Mouse (Mus musculus): ENCODE measurements around the gene Emsy. TPM values are rescaled to one million over a fixed set of nuclear protein-coding genes. Genes with fewer than 3 reads are reported as not detected.
A peak's percentile ranks its signal among the peaks of the same experiment; 100 is the strongest.

Emsy gene
- total and polyA plus RNA-seq, 3 experiments: 12.3 to 25.2 (median 14.6) TPM

DNA sequence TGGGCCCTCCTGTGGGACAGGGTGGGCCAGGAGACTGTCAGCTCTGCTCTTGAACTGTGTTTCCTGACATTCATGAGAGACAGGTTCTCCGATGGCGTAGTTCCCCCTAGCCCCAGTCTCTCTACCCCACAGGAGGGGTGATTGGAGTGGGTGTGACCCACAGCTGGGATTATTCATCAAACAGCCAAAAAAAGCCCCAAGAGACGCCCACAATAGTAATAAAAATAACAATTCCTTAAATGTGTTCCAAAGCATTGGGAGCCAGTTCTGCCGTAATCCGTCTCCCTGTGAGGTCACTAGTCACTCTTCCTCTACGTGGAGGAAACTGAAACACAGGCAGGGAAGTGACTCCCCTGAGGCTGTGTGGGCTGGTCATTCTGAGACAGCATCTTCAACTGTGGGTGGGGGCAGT lies 113.8 kb downstream of the Emsy start:
- Histone ChIP-seq H3K4me3 (replicated peaks in 1 of 3; ENCODE audit: low read depth in 2 of 3, low read length in 2 of 3, poor library complexity in 1 of 3) (no peak overlapping the region), H3K4me2 (ENCODE audit: insufficient read depth, low read depth, poor library complexity, severe bottlenecking) (no peak overlapping the region), H3K4me1 (ENCODE audit: control insufficient read depth in 1 of 2, insufficient read depth in 2 of 2) (peaks cover 0 to 5% of the 10 kb centered on the region in 2 experiments; a peak in 1 of 4 replicates), H3K9me3 (replicated peaks; ENCODE audit: low read length) (no peaks in the 10 kb centered on the region), H3K27me3 (replicated peaks) (peaks cover 4% of the 10 kb centered on the region), H3K27ac (ENCODE audit: insufficient read depth, low read depth) (no peak overlapping the region), H3K36me3 (replicated peaks in 1 of 2; ENCODE audit: control insufficient read depth in 1 of 2, insufficient read depth in 1 of 2, low read length in 1 of 2) (no peaks in the 10 kb centered on the region), H3K9ac (ENCODE audit: insufficient read depth, low read depth) (no peak overlapping the region), H3K79me2 (replicated peaks; ENCODE audit: control insufficient read depth, extremely low read depth, insufficient read depth, poor library complexity, severe bottlenecking) (no peaks in the 10 kb centered on the region)
- in situ Hi-C loops (cut with MboI; ENCODE audit: low pct_ligation_motif_present, low pct_unique_long_range_greater_than_20kb, low sequenced_read_pairs) (no loop called here), dilution Hi-C loops (cut with MboI; ENCODE audit: extremely low pct_ligation_motif_present, extremely low pct_unique_long_range_greater_than_20kb, low sequenced_read_pairs) (no loop called here)
- TF ChIP-seq MEF2A (IDR thresholded peaks at IDR 0.05; ENCODE audit: borderline replicate concordance, low read depth, low read length) (no peak), IRF4 (IDR thresholded peaks at IDR 0.05; ENCODE audit: low read depth, low read length) (peak; percentile 52; the same call in 1 of the 2 replicates)
- no peak for DNase-seq (ENCODE audit: extremely low read depth)

DNA sequence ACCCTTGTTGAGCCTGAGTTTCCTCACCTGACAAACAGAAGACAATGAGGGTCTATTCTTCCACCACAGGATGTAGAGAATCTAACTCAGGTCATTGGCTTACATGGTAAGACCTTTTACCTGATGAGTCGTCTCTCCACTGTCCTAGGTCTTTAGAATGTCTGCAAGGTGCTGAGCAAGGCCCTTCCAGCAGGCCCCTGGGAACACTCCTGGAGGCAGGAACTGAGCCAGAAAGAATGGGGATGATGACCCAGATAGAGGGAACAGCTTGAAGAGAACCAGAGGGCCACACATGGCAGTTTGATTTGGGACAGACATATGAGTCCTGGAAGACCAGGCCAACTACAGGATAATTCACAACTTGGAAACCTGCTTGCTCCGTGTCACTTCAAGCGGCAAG lies 114.3 kb downstream of the Emsy start:
- in situ Hi-C loops (cut with MboI; ENCODE audit: low pct_ligation_motif_present, low pct_unique_long_range_greater_than_20kb, low sequenced_read_pairs) (no loop called here), dilution Hi-C loops (cut with MboI; ENCODE audit: extremely low pct_ligation_motif_present, extremely low pct_unique_long_range_greater_than_20kb, low sequenced_read_pairs) (no loop called here)
- Histone ChIP-seq H3K9me3 (replicated peaks; ENCODE audit: low read length) (no peaks in the 10 kb centered on the region), H3K36me3 (replicated peaks in 1 of 2; ENCODE audit: control insufficient read depth in 1 of 2, insufficient read depth in 1 of 2, low read length in 1 of 2) (no peaks in the 10 kb centered on the region), H3K9ac (ENCODE audit: insufficient read depth, low read depth) (no peak overlapping the region), H3K27ac (ENCODE audit: insufficient read depth, low read depth) (no peak overlapping the region), H3K4me2 (ENCODE audit: insufficient read depth, low read depth, poor library complexity, severe bottlenecking) (no peak overlapping the region), H3K4me3 (replicated peaks in 1 of 3; ENCODE audit: low read depth in 2 of 3, low read length in 2 of 3, poor library complexity in 1 of 3) (no peak overlapping the region), H3K27me3 (replicated peaks) (peaks cover 4% of the 10 kb centered on the region), H3K79me2 (replicated peaks; ENCODE audit: control insufficient read depth, extremely low read depth, insufficient read depth, poor library complexity, severe bottlenecking) (no peaks in the 10 kb centered on the region), H3K4me1 (ENCODE audit: control insufficient read depth in 1 of 2, insufficient read depth in 2 of 2) (peaks cover 0 to 7% of the 10 kb centered on the region in 2 experiments; a peak in 3 of 4 replicates)
- DNase-seq (ENCODE audit: extremely low read depth): no peak
- no peak for TF ChIP-seq RAD21 (IDR thresholded peaks at IDR 0.05; ENCODE audit: low read depth, low read length)
- no peak for TF ChIP-seq EP300 (IDR thresholded peaks at IDR 0.05; ENCODE audit: low read length)
- TF ChIP-seq TBP (conservative IDR thresholded peaks at IDR 0.05; ENCODE audit: low read depth, low read length): no peak
- TF ChIP-seq NELFE (IDR thresholded peaks at IDR 0.05; ENCODE audit: low read depth, low read length): no peak
- TF ChIP-seq CTCF (conservative IDR thresholded peaks at IDR 0.05 in 1 of 2, IDR thresholded peaks at IDR 0.05 in 1 of 2; ENCODE audit: low read depth in 2 of 2, low read length in 2 of 2): no peak
- no peak for TF ChIP-seq MXI1 (IDR thresholded peaks at IDR 0.05; ENCODE audit: low read depth, low read length)
- TF ChIP-seq USF1 (IDR thresholded peaks at IDR 0.05; ENCODE audit: low read depth, low read length): no peak
- no peak for TF ChIP-seq NRF1 (IDR thresholded peaks at IDR 0.05; ENCODE audit: low read depth, low read length)
- TF ChIP-seq UBTF (IDR thresholded peaks at IDR 0.05; ENCODE audit: low read depth, low read length): no peak
- no peak for TF ChIP-seq ZC3H11A (IDR thresholded peaks at IDR 0.05; ENCODE audit: low read depth, low read length)
- no peak for TF ChIP-seq SMC3 (IDR thresholded peaks at IDR 0.05; ENCODE audit: low read depth, low read length)

DNA sequence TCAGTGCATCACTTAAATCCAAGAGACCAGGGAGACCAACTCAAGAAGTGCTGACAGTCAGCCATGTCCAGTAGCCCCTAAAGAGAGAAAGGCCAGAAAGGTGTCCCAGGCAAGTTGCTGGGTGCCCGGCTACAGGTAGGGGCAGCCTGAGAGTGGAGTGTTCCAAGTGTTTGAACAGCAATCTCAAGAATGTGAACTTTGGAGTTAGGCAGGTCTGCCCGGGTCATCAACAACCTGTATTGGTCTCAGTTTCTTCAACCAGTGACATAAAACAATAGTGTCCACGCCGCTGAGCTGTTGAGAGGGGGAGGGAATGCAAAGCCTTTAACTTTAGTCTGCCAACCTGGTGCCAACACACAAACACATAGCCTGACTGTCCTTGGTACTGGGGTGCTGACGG lies 115.0 kb downstream of the Emsy start:
- Histone ChIP-seq H3K4me3 (replicated peaks in 1 of 3; ENCODE audit: low read depth in 2 of 3, low read length in 2 of 3, poor library complexity in 1 of 3) (no peak overlapping the region), H3K79me2 (replicated peaks; ENCODE audit: control insufficient read depth, extremely low read depth, insufficient read depth, poor library complexity, severe bottlenecking) (no peaks in the 10 kb centered on the region), H3K27me3 (replicated peaks) (peaks cover 4% of the 10 kb centered on the region), H3K36me3 (replicated peaks in 1 of 2; ENCODE audit: control insufficient read depth in 1 of 2, insufficient read depth in 1 of 2, low read length in 1 of 2) (no peaks in the 10 kb centered on the region), H3K27ac (ENCODE audit: insufficient read depth, low read depth) (no peak overlapping the region), H3K4me1 (ENCODE audit: control insufficient read depth in 1 of 2, insufficient read depth in 2 of 2) (peaks cover 3 to 14% of the 10 kb centered on the region in 2 experiments; a peak in 3 of 4 replicates), H3K4me2 (ENCODE audit: insufficient read depth, low read depth, poor library complexity, severe bottlenecking) (no peak overlapping the region), H3K9me3 (replicated peaks; ENCODE audit: low read length) (no peaks in the 10 kb centered on the region), H3K9ac (ENCODE audit: insufficient read depth, low read depth) (no peak overlapping the region)
- in situ Hi-C loops (cut with MboI; ENCODE audit: low pct_ligation_motif_present, low pct_unique_long_range_greater_than_20kb, low sequenced_read_pairs): no loop called here
- TF ChIP-seq E2F4 (IDR thresholded peaks at IDR 0.05; ENCODE audit: insufficient replicate concordance, low read depth, low read length) (no peak), MEF2A (IDR thresholded peaks at IDR 0.05; ENCODE audit: borderline replicate concordance, low read depth, low read length) (no peak), MAX (IDR thresholded peaks at IDR 0.05; ENCODE audit: low read length) (no peak), NELFE (IDR thresholded peaks at IDR 0.05; ENCODE audit: low read depth, low read length) (no peak), MAZ (IDR thresholded peaks at IDR 0.05; ENCODE audit: low read depth, low read length) (no peak), RCOR1 (conservative IDR thresholded peaks at IDR 0.05; ENCODE audit: low read depth, low read length) (no peak), ZNF384 (IDR thresholded peaks at IDR 0.05; ENCODE audit: low read depth, low read length) (no peak), MYC (IDR thresholded peaks at IDR 0.05; ENCODE audit: low read depth, low read length) (no peak), USF1 (IDR thresholded peaks at IDR 0.05; ENCODE audit: low read depth, low read length) (no peak), ZMIZ1 (IDR thresholded peaks at IDR 0.05; ENCODE audit: low read depth, low read length) (no peak), KAT2A (IDR thresholded peaks at IDR 0.05; ENCODE audit: insufficient replicate concordance, low read length) (no peak), UBTF (IDR thresholded peaks at IDR 0.05; ENCODE audit: low read depth, low read length) (no peak), IRF4 (IDR thresholded peaks at IDR 0.05; ENCODE audit: low read depth, low read length) (no peak), MXI1 (IDR thresholded peaks at IDR 0.05; ENCODE audit: low read depth, low read length) (no peak), TBP (conservative IDR thresholded peaks at IDR 0.05; ENCODE audit: low read depth, low read length) (no peak), SMC3 (IDR thresholded peaks at IDR 0.05; ENCODE audit: low read depth, low read length) (no peak), POLR2A (IDR thresholded peaks at IDR 0.05; ENCODE audit: low read depth, low read length) (no peak)
- DNase-seq (ENCODE audit: extremely low read depth): no peak
- dilution Hi-C loops (cut with MboI; ENCODE audit: extremely low pct_ligation_motif_present, extremely low pct_unique_long_range_greater_than_20kb, low sequenced_read_pairs): no loop called here

Data from CH12.LX (cell line).